Mouse (Mus musculus) limb, embryonic 12.5 days (tissue): ENCODE results near the gene Tmem202. TPM values are rescaled to one million over a fixed set of nuclear protein-coding genes. Genes with fewer than 3 reads are reported as not detected.

Experiments
- polyA plus RNA-seq: library from polyadenylated mRNA; unstranded; fragments of >200 nt; fragmentation: Nextera tagmentation; extraction: Ambion mirVana; gene quantifications from 2 replicates; pipeline ENCODE4 v1.2.1, GENCODE M21; 2016

Gene Tmem202
- polyA plus RNA-seq, 1 experiment from 2014 or later, result 0.19 TPM

Other genes starting within 250 kb of the Tmem202 start
- 47.4 and 49.5 TPM in 2 replicates for gene Adpgk, start 248.3 kb downstream of the Tmem202 start, polyA plus RNA-seq
- 17.2 TPM in 2 replicates for gene Bbs4, start 186.3 kb downstream of the Tmem202 start, polyA plus RNA-seq
- gene Arih1, start 53.2 kb downstream of the Tmem202 start, polyA plus RNA-seq, result 23.8 and 25.3 TPM in 2 replicates
- 49.7 and 53.0 TPM in 2 replicates for gene Hexa, start 307 bp downstream of the Tmem202 start, polyA plus RNA-seq
- gene Celf6, start 38.1 kb upstream of the Tmem202 start, polyA plus RNA-seq, result 0.26 and 0.39 TPM in 2 replicates
- 29.7 and 31.1 TPM in 2 replicates for gene Parp6, start 77.4 kb upstream of the Tmem202 start, polyA plus RNA-seq
- gene Pkm, start 116.5 kb upstream of the Tmem202 start, polyA plus RNA-seq, result 1,583 and 1,668 TPM in 2 replicates
- gene Gramd2, start 140.3 kb upstream of the Tmem202 start, polyA plus RNA-seq, result 0.24 and 0.88 TPM in 2 replicates
- 11.0 and 14.2 TPM in 2 replicates for gene Senp8, start 210.9 kb upstream of the Tmem202 start, polyA plus RNA-seq
- 15.6 and 16.6 TPM in 2 replicates for gene Myo9a, start 211.0 kb upstream of the Tmem202 start, polyA plus RNA-seq